Mouse (Mus musculus) heart, adult 2 months (tissue): ENCODE measurements around the gene Kcnma1.

Experiments used
- CTCF ChIP-seq: fragments of 200-600 bp; IDR thresholded peaks from 2 replicates; pipeline ENCODE4 v1.8.1; 2022; ENCODE audit warnings: antibody characterized with exemption, mild to moderate bottlenecking, moderate library complexity
- EP300 ChIP-seq: fragments of 200-500 bp; IDR thresholded peaks from 2 replicates; pipeline ENCODE4 v1.6.1; 2011; ENCODE audit warnings: low read depth, low read length, control low read depth; ENCODE audit not compliant: insufficient read depth
- POLR2A ChIP-seq: fragments of 200-500 bp; IDR thresholded peaks from 2 replicates; pipeline ENCODE4 v1.6.1; 2011; ENCODE audit warnings: mild to moderate bottlenecking, low read depth, low read length, control low read depth; ENCODE audit not compliant: insufficient read depth

GRCm38 (mm10) chr14:23529720-23530119, 484.6 kb downstream of the Kcnma1 start:
- TF ChIP-seq POLR2A: no peak
- peak; percentile 100 for TF ChIP-seq CTCF
- peak; percentile 51; the same call in 1 of the 2 replicates for TF ChIP-seq EP300
